In genomic region chr4:142447529-142447928, GRCm38 (mm10) we compare ENCODE assay signal across 9 mouse cellular contexts.
DNase-seq lines count a peak whose midpoint lies in the region.
"Had no signal": no experiment of that assay in that cellular context is flagged by ENCODE, and none has a peak within 500 bp of the region (broad histone marks: within the 10 kb centered on the region; RNA-seq: fewer than 3 reads in every experiment).

No protein-coding gene starts in this region.

- peak; percentile 15 for DNase-seq in adrenal gland, adult 8-10 months
- no peak for DNase-seq in adrenal gland, adult 18-20 months (ENCODE audit: low spot score in 2 of 2)
- peak; percentile 72 for DNase-seq in left cerebral cortex, adult 11 months (ENCODE audit: low spot score)
- DNase-seq in left cerebral cortex, postnatal 4 days, result no peak
- DNase-seq in left cerebral cortex, adult 8-10 months (ENCODE audit: low spot score in 2 of 2), result peak; percentile 42 to 83
- DNase-seq in right cerebral cortex, adult 2 months (ENCODE audit: low spot score in 2 of 2), result peak; percentile 76 to 80
- DNase-seq in natural killer cell, adult 2 months (ENCODE audit: low spot score in 2 of 2), result no peak
- no peak for DNase-seq in cerebellum, postnatal 4 days (ENCODE audit: low spot score in 2 of 2)
- DNase-seq: thymus, adult 2 months had no signal

- intact Hi-C loops in left cerebral cortex, postnatal 4 days (cut with DNase I), result no loop called here

Comparison
In these comparisons a context has a peak if more than half of its experiments do, and no peak if none do; other contexts are left out.
1. DNase-seq: peak in adrenal gland, adult 8-10 months (single experiment), left cerebral cortex, adult 11 months (single experiment), left cerebral cortex, adult 8-10 months (2 of 2) and right cerebral cortex, adult 2 months (2 of 2); none in adrenal gland, adult 18-20 months (0 of 2), left cerebral cortex, postnatal 4 days (single experiment), natural killer cell, adult 2 months (0 of 2) and cerebellum, postnatal 4 days (0 of 2).